Mouse (Mus musculus): ENCODE measurements around the gene Top3b. TPM values are rescaled to one million over a fixed set of nuclear protein-coding genes. Genes with fewer than 3 reads are reported as not detected.

The Top3b gene
- polyA plus RNA-seq, 1 experiment: 65.7 TPM

GRCm38 (mm10) chr16:16930810-16931296 is 60.3 kb downstream of the Top3b start:
- Histone ChIP-seq H3K4me3 (ENCODE audit: extremely low read depth, insufficient read depth, insufficient read length) (no peak overlapping the region), H3K36me3 (ENCODE audit: control insufficient read depth, insufficient read depth, low read length) (no peaks in the 10 kb centered on the region), H3K27me3 (ENCODE audit: control insufficient read depth, insufficient read depth, low read length) (no peaks in the 10 kb centered on the region), H3K4me1 (ENCODE audit: control insufficient read depth, insufficient read depth, insufficient read length) (no peaks in the 10 kb centered on the region; the same call in 1 of the 2 replicates), H3K27ac (ENCODE audit: insufficient read depth, low read length) (no peak overlapping the region)
- peak in 1 of 2 experiments; percentile 22 for DNase-seq (ENCODE audit: low read depth in 1 of 2, low spot score in 2 of 2)
- TF ChIP-seq POLR2A (IDR thresholded peaks at IDR 0.05; ENCODE audit: low read depth, low read length) (no peak), CTCF (IDR thresholded peaks at IDR 0.05; ENCODE audit: extremely low read depth, insufficient read depth, insufficient read length, insufficient replicate concordance) (no peak)
- WGBS: 46% methylated on average over 5 of the region's 5 CpGs

- TF ChIP-seq CTCF (IDR thresholded peaks at IDR 0.05; ENCODE audit: extremely low read depth, insufficient read depth, insufficient read length, insufficient replicate concordance) (no peak), POLR2A (IDR thresholded peaks at IDR 0.05; ENCODE audit: low read depth, low read length) (no peak)
- Histone ChIP-seq H3K27me3 (ENCODE audit: control insufficient read depth, insufficient read depth, low read length) (no peaks in the 10 kb centered on the region), H3K4me3 (ENCODE audit: extremely low read depth, insufficient read depth, insufficient read length) (no peak overlapping the region), H3K4me1 (ENCODE audit: control insufficient read depth, insufficient read depth, insufficient read length) (no peaks in the 10 kb centered on the region), H3K36me3 (ENCODE audit: control insufficient read depth, insufficient read depth, low read length) (no peaks in the 10 kb centered on the region), H3K27ac (ENCODE audit: insufficient read depth, low read length) (no peak overlapping the region)
- no peak for DNase-seq (ENCODE audit: low read depth in 1 of 2, low spot score in 2 of 2)
- WGBS: 84% methylated on average over 9 of the region's 9 CpGs
Measured at GRCm38 (mm10) chr16:16939543-16939942, 69.0 kb downstream of the Top3b start.

GRCm38 (mm10) chr16:16941078-16941477 is 70.5 kb downstream of the Top3b start:
- TF ChIP-seq CTCF (IDR thresholded peaks at IDR 0.05; ENCODE audit: extremely low read depth, insufficient read depth, insufficient read length, insufficient replicate concordance) (no peak), POLR2A (IDR thresholded peaks at IDR 0.05; ENCODE audit: low read depth, low read length) (no peak)
- no peaks in the 10 kb centered on the region for H3K36me3 ChIP-seq (ENCODE audit: control insufficient read depth, insufficient read depth, low read length)
- no peak overlapping the region for H3K27ac ChIP-seq (ENCODE audit: insufficient read depth, low read length)
- WGBS: 93% methylated on average over 2 of the region's 2 CpGs
- no peak for DNase-seq (ENCODE audit: low read depth in 1 of 2, low spot score in 2 of 2)
- H3K4me3 ChIP-seq (ENCODE audit: extremely low read depth, insufficient read depth, insufficient read length): no peak overlapping the region
- no peaks in the 10 kb centered on the region for H3K4me1 ChIP-seq (ENCODE audit: control insufficient read depth, insufficient read depth, insufficient read length)
- H3K27me3 ChIP-seq (ENCODE audit: control insufficient read depth, insufficient read depth, low read length): no peaks in the 10 kb centered on the region

Other genes starting within 250 kb of the Top3b start
- gene Olfr19, start 194.3 kb upstream of the Top3b start, polyA plus RNA-seq (2012; rRNA removed): not detected in 2 replicates
- gene Spag6l, start 41.3 kb upstream of the Top3b start, polyA plus RNA-seq (2012; rRNA removed): not detected in 2 replicates
- gene Igll1, start 6.8 kb upstream of the Top3b start, polyA plus RNA-seq (2012; rRNA removed): 0.25 TPM in 1 of 2 replicates, not detected in the other
- gene Vpreb1, start 107 bp downstream of the Top3b start, polyA plus RNA-seq (2012; rRNA removed): 2.6 and 4.6 TPM in 2 replicates
- 10.1 and 11.3 TPM in 2 replicates for gene Ppm1f, start 25.7 kb downstream of the Top3b start, polyA plus RNA-seq (2012; rRNA removed)
- 48.3 and 48.7 TPM in 2 replicates for gene Mapk1, start 112.6 kb downstream of the Top3b start, polyA plus RNA-seq (2012; rRNA removed)
- 0.43 and 0.61 TPM in 2 replicates for gene Ypel1, start 199.0 kb downstream of the Top3b start, polyA plus RNA-seq (2012; rRNA removed)
- gene Ppil2, start 240.5 kb downstream of the Top3b start, polyA plus RNA-seq (2012; rRNA removed): 79.8 and 84.6 TPM in 2 replicates

Data from spleen, adult 2 months (tissue).